Mouse (Mus musculus): ENCODE results near the gene Dock8. TPM values are rescaled to one million over a fixed set of nuclear protein-coding genes. Genes with fewer than 3 reads are reported as not detected.

Dock8 gene
- polyA plus RNA-seq, 1 experiment from 2014 or later, result 5.6 TPM

- Histone ChIP-seq H3K27me3 (replicated peaks; ENCODE audit: control insufficient read depth, insufficient read depth, low read length) (no peaks in the 10 kb centered on the region), H3K4me1 (ENCODE audit: control insufficient read depth, insufficient read depth, low read length) (0 out of 2 replicates have a peak, but pooled peaks cover 5% of the 10 kb centered on the region), H3K4me2 (ENCODE audit: low read depth, low read length) (no peak overlapping the region), H3K27ac (replicated peaks; ENCODE audit: low read depth, low read length) (no peak overlapping the region), H3K4me3 (ENCODE audit: low read depth, low read length) (no peak overlapping the region), H3K9me3 (ENCODE audit: control insufficient read depth, low read length) (no peaks in the 10 kb centered on the region), H3K36me3 (ENCODE audit: control insufficient read depth, insufficient read depth, low read length) (no peaks in the 10 kb centered on the region), H3K9ac (ENCODE audit: low read depth, low read length) (no peak overlapping the region)
- 77% methylated on average over 6 of the region's 6 CpGs for WGBS
- no peak for DNase-seq (ENCODE audit: low spot score)
- ATAC-seq (ENCODE audit: low read depth), result no peak
These were observed 181.2 kb downstream of the Dock8 start for GRCm38 (mm10) chr19:25180547-25180946.

- H3K27ac ChIP-seq (replicated peaks; ENCODE audit: low read depth, low read length), result no peak overlapping the region; the same call in 1 of the 2 replicates
- 0 out of 2 replicates have a peak, but pooled peaks cover 5% of the 10 kb centered on the region for H3K4me1 ChIP-seq (ENCODE audit: control insufficient read depth, insufficient read depth, low read length)
- no peak overlapping the region for H3K9ac ChIP-seq (ENCODE audit: low read depth, low read length)
- DNase-seq (ENCODE audit: low spot score), result no peak
- no peaks in the 10 kb centered on the region for H3K27me3 ChIP-seq (replicated peaks; ENCODE audit: control insufficient read depth, insufficient read depth, low read length)
- H3K36me3 ChIP-seq (ENCODE audit: control insufficient read depth, insufficient read depth, low read length), result no peaks in the 10 kb centered on the region
- ATAC-seq (ENCODE audit: low read depth), result no peak
- H3K4me2 ChIP-seq (ENCODE audit: low read depth, low read length), result no peak overlapping the region
- no peak overlapping the region for H3K4me3 ChIP-seq (ENCODE audit: low read depth, low read length)
- H3K9me3 ChIP-seq (ENCODE audit: control insufficient read depth, low read length), result no peaks in the 10 kb centered on the region
- 65% methylated on average over 7 of the region's 7 CpGs for WGBS
These were observed 184.7 kb downstream of the Dock8 start for GRCm38 (mm10) chr19:25184076-25184475.

GRCm38 (mm10) chr19:25186316-25186715 is 187.0 kb downstream of the Dock8 start:
- Histone ChIP-seq H3K27me3 (replicated peaks; ENCODE audit: control insufficient read depth, insufficient read depth, low read length) (no peaks in the 10 kb centered on the region), H3K4me2 (ENCODE audit: low read depth, low read length) (no peak overlapping the region), H3K9me3 (ENCODE audit: control insufficient read depth, low read length) (no peaks in the 10 kb centered on the region), H3K4me3 (ENCODE audit: low read depth, low read length) (no peak overlapping the region), H3K36me3 (ENCODE audit: control insufficient read depth, insufficient read depth, low read length) (no peaks in the 10 kb centered on the region), H3K27ac (replicated peaks; ENCODE audit: low read depth, low read length) (no peak overlapping the region; the same call in 1 of the 2 replicates), H3K4me1 (ENCODE audit: control insufficient read depth, insufficient read depth, low read length) (0 out of 2 replicates have a peak, but pooled peaks cover 5% of the 10 kb centered on the region), H3K9ac (ENCODE audit: low read depth, low read length) (no peak overlapping the region)
- DNase-seq (ENCODE audit: low spot score) (no peak), ATAC-seq (ENCODE audit: low read depth) (no peak)
- 77% methylated on average over 5 of the region's 5 CpGs for WGBS

DNA sequence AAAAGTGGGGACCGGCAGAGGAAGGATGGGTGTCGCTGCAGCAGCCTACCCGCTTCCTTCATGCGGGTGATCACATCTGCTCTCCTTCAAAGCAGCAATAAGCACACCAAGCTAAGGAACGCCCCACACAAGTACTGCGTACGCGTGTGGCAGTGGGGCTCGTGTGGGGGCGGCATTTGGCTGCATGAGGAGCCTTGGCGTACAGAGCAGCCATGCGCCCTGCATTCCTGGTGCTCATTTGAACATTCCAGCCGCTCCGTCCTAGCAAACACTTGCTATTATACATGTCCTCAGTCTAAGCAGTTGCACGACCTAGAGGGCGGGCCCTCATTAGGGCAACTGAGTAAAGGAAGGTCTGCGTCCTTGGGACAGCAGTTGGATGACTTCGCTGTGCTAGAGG is 188.3 kb downstream of the Dock8 start:
- H3K9me3 ChIP-seq (ENCODE audit: control insufficient read depth, low read length), result no peaks in the 10 kb centered on the region
- no peaks in the 10 kb centered on the region for H3K27me3 ChIP-seq (replicated peaks; ENCODE audit: control insufficient read depth, insufficient read depth, low read length)
- peak overlapping the region; percentile 10; the same call in 1 of the 2 replicates for H3K4me2 ChIP-seq (ENCODE audit: low read depth, low read length)
- ATAC-seq (ENCODE audit: low read depth) (peak; percentile 41; the same call in 1 of the 2 replicates), DNase-seq (ENCODE audit: low spot score) (no peak)
- H3K4me1 ChIP-seq (ENCODE audit: control insufficient read depth, insufficient read depth, low read length), result 0 out of 2 replicates have a peak, but pooled peaks cover 5% of the 10 kb centered on the region
- H3K9ac ChIP-seq (ENCODE audit: low read depth, low read length), result no peak overlapping the region
- no peak overlapping the region for H3K4me3 ChIP-seq (ENCODE audit: low read depth, low read length)
- no peak overlapping the region for H3K27ac ChIP-seq (replicated peaks; ENCODE audit: low read depth, low read length)
- WGBS, result 61% methylated on average over 18 of the region's 18 CpGs
- H3K36me3 ChIP-seq (ENCODE audit: control insufficient read depth, insufficient read depth, low read length), result no peaks in the 10 kb centered on the region

- Histone ChIP-seq H3K4me3 (ENCODE audit: low read depth, low read length) (no peak overlapping the region), H3K9ac (ENCODE audit: low read depth, low read length) (no peak overlapping the region), H3K27me3 (replicated peaks; ENCODE audit: control insufficient read depth, insufficient read depth, low read length) (no peaks in the 10 kb centered on the region), H3K36me3 (ENCODE audit: control insufficient read depth, insufficient read depth, low read length) (no peaks in the 10 kb centered on the region), H3K4me1 (ENCODE audit: control insufficient read depth, insufficient read depth, low read length) (no peaks in the 10 kb centered on the region), H3K4me2 (ENCODE audit: low read depth, low read length) (no peak overlapping the region), H3K9me3 (ENCODE audit: control insufficient read depth, low read length) (no peaks in the 10 kb centered on the region), H3K27ac (replicated peaks; ENCODE audit: low read depth, low read length) (no peak overlapping the region)
- DNase-seq (ENCODE audit: low spot score) (no peak), ATAC-seq (ENCODE audit: low read depth) (no peak)
- WGBS, result 94% methylated on average over 9 of the region's 9 CpGs
These were observed 194.4 kb downstream of the Dock8 start for GRCm38 (mm10) chr19:25193751-25194150.

DNA sequence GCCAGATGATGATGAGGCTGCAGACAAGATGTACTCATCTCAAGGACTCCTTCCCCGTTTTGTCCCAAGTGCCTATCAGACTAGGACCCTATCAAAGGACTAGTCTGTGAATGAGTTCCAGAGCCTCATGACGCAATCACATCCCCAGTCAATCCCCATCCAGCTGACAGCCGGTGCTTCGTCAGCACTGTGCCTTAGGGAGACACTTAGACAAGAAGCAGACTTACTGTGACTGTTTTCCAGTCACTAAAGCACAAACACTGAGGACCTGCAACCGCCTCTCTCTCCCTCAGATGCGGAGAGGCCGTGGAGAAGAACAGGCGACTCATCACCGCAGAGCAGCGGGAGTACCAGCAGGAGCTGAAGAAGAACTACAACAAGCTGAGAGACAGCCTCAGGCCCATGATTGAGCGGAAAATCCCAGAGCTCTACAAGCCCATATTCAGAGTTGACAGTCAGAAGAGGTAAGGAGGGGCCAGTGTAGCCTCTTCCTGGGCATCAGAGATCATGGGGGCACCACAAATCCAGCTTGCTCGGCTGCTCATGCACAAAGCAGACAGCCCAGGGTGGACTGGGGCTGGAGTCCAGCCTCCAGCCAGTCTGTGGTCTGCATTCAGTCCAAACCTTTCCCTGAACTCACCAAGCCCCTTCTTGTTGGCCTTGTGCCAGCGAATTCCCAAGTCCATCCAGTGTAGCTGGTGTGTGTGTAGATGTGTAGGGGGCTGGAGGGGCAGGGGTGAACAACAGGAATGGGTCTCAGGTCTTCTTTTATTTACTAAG is 200.9 kb downstream of the Dock8 start:
- 0 out of 2 replicates have a peak, but pooled peaks have one; percentile 15 for ATAC-seq (ENCODE audit: low read depth)
- no peak overlapping the region for H3K9ac ChIP-seq (ENCODE audit: low read depth, low read length)
- H3K4me2 ChIP-seq (ENCODE audit: low read depth, low read length), result no peak overlapping the region
- no peak overlapping the region for H3K4me3 ChIP-seq (ENCODE audit: low read depth, low read length)
- no peaks in the 10 kb centered on the region for H3K9me3 ChIP-seq (ENCODE audit: control insufficient read depth, low read length)
- no peaks in the 10 kb centered on the region for H3K27me3 ChIP-seq (replicated peaks; ENCODE audit: control insufficient read depth, insufficient read depth, low read length)
- 65% methylated on average over 13 of the region's 13 CpGs for WGBS
- no peak overlapping the region for H3K27ac ChIP-seq (replicated peaks; ENCODE audit: low read depth, low read length)
- H3K36me3 ChIP-seq (ENCODE audit: control insufficient read depth, insufficient read depth, low read length), result no peaks in the 10 kb centered on the region
- DNase-seq (ENCODE audit: low spot score), result peak; percentile 53
- H3K4me1 ChIP-seq (ENCODE audit: control insufficient read depth, insufficient read depth, low read length), result peaks cover 11% of the 10 kb centered on the region

DNA sequence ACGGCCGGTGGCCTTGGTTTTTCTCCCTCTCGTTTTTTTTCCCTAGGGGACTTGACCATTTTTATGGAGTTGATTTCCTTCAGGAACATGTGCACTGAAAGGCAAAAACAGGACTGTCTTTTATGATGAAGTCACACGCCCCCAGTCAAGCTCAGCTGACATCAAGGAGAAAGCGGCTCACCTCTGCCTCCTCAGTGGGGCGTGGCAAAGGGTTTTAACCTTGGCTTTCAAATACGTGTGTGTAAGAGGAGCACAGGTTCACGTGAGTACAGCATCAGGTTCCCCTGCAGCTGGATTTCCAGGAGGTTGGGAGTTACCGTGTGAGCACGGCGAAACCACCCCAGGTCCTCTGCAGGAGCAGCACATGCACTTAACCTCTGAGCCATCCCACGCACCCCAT is 203.7 kb downstream of the Dock8 start:
- 71% methylated on average over 12 of the region's 12 CpGs for WGBS
- H3K9me3 ChIP-seq (ENCODE audit: control insufficient read depth, low read length), result no peaks in the 10 kb centered on the region
- ATAC-seq (ENCODE audit: low read depth) (peak; percentile 64; the same call in 1 of the 2 replicates), DNase-seq (ENCODE audit: low spot score) (peak; percentile 47)
- H3K27me3 ChIP-seq (replicated peaks; ENCODE audit: control insufficient read depth, insufficient read depth, low read length), result no peaks in the 10 kb centered on the region
- H3K4me1 ChIP-seq (ENCODE audit: control insufficient read depth, insufficient read depth, low read length), result peaks cover 16% of the 10 kb centered on the region
- no peak overlapping the region for H3K27ac ChIP-seq (replicated peaks; ENCODE audit: low read depth, low read length)
- no peaks in the 10 kb centered on the region for H3K36me3 ChIP-seq (ENCODE audit: control insufficient read depth, insufficient read depth, low read length)
- H3K9ac ChIP-seq (ENCODE audit: low read depth, low read length), result no peak overlapping the region
- H3K4me2 ChIP-seq (ENCODE audit: low read depth, low read length), result no peak overlapping the region
- no peak overlapping the region for H3K4me3 ChIP-seq (ENCODE audit: low read depth, low read length)

DNA sequence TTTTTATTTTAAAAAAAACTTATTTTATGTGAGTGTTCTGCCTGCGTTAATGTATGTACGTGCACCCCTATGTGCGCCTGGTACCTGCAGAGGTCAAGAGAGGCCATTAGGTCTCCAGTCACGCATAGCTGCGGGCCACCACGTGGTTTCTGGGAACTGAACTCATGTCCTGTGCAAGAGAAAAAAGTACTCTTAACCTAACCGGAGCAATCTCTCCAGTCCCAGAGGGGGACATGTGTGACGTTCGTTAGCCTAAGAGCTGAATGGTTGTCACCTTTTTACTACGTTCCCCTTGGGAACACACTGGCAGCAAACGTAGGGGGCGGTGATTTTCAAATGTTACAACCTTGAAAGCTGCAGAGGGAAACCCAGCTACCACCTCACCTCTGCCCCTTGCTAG is 207.6 kb downstream of the Dock8 start:
- no peaks in the 10 kb centered on the region for H3K36me3 ChIP-seq (ENCODE audit: control insufficient read depth, insufficient read depth, low read length)
- no peaks in the 10 kb centered on the region for H3K9me3 ChIP-seq (ENCODE audit: control insufficient read depth, low read length)
- H3K4me2 ChIP-seq (ENCODE audit: low read depth, low read length), result no peak overlapping the region
- H3K4me3 ChIP-seq (ENCODE audit: low read depth, low read length), result no peak overlapping the region
- peaks cover 5% of the 10 kb centered on the region; the same call in 1 of the 2 replicates for H3K4me1 ChIP-seq (ENCODE audit: control insufficient read depth, insufficient read depth, low read length)
- no peak overlapping the region for H3K27ac ChIP-seq (replicated peaks; ENCODE audit: low read depth, low read length)
- H3K27me3 ChIP-seq (replicated peaks; ENCODE audit: control insufficient read depth, insufficient read depth, low read length), result no peaks in the 10 kb centered on the region
- DNase-seq (ENCODE audit: low spot score) (no peak), ATAC-seq (ENCODE audit: low read depth) (no peak)
- no peak overlapping the region for H3K9ac ChIP-seq (ENCODE audit: low read depth, low read length)
- 67% methylated on average over 12 of the region's 12 CpGs for WGBS
